Mouse (Mus musculus) limb, embryonic 15.5 days (tissue): ENCODE data around the gene Nap1l4. TPM values are rescaled to one million over a fixed set of nuclear protein-coding genes. Genes with fewer than 3 reads are reported as not detected.

Experiments
- ATAC-seq: fragments of 200-750 bp; cut with Nextera tagmentation; 2 replicates; pipeline ENCODE4 v1.8.0; 2017; ENCODE audit warnings: low read depth, moderate TSS enrichment; ENCODE audit not compliant: insufficient number of reproducible peaks, low FRiP score, low TSS enrichment
- H3K27ac ChIP-seq: fragments of 300-500 bp; sonication (generic); 2 replicates; pipeline ENCODE4 v1.5.1; 2015; ENCODE audit warnings: moderate library complexity, mild to moderate bottlenecking, inconsistent platforms
- H3K27me3 ChIP-seq: fragments of 300-500 bp; sonication (generic); 2 replicates; pipeline ENCODE4 v1.6.1; 2015; ENCODE audit warnings: inconsistent platforms
- H3K36me3 ChIP-seq: fragments of 300-500 bp; sonication (generic); 2 replicates; pipeline ENCODE4 v1.6.1; 2015; ENCODE audit warnings: inconsistent platforms
- H3K4me1 ChIP-seq: fragments of 300-500 bp; sonication (generic); 2 replicates; pipeline ENCODE4 v1.6.1; 2015; ENCODE audit warnings: inconsistent platforms
- H3K4me2 ChIP-seq: fragments of 300-500 bp; sonication (generic); 2 replicates; pipeline ENCODE4 v1.6.1; 2015; ENCODE audit warnings: mild to moderate bottlenecking, inconsistent platforms
- H3K4me3 ChIP-seq: fragments of 300-500 bp; sonication (generic); 2 replicates; pipeline ENCODE4 v1.5.1; 2015; ENCODE audit warnings: mild to moderate bottlenecking, inconsistent platforms
- H3K9ac ChIP-seq: fragments of 300-500 bp; sonication (generic); 2 replicates; pipeline ENCODE4 v1.6.1; 2015; ENCODE audit warnings: inconsistent platforms
- H3K9me3 ChIP-seq: fragments of 300-500 bp; sonication (generic); 2 replicates; pipeline ENCODE4 v1.6.1; 2016; ENCODE audit warnings: inconsistent platforms
- WGBS: fragments of 180-500 bp; shearing (Covaris S2); methylation state at CpG from one replicate; pipeline ENCODE4 v1.1.7; 2015; 5-methylcytosine and 5-hydroxymethylcytosine counted together
- polyA plus RNA-seq: library from polyadenylated mRNA; unstranded; fragments of >200 nt; fragmentation: Nextera tagmentation; extraction: Ambion mirVana; gene quantifications from 2 replicates; pipeline ENCODE4 v1.2.1, GENCODE M21; 2015

Gene Nap1l4
- 211 and 215 TPM in 2 replicates for polyA plus RNA-seq

- Histone ChIP-seq H3K4me1 (peaks cover 13% of the 10 kb centered on the region), H3K36me3 (no peaks in the 10 kb centered on the region; the same call in 1 of the 2 replicates), H3K27me3 (no peaks in the 10 kb centered on the region), H3K4me3 (peak within 1 kb of the TSS; percentile 98), H3K9me3 (no peaks in the 10 kb centered on the region), H3K9ac (peak within 1 kb of the TSS; percentile 81), H3K27ac (peak within 1 kb of the TSS; percentile 94), H3K4me2 (peak within 1 kb of the TSS; percentile 87)
- WGBS: under 1% methylated on average over 43 of the region's 43 CpGs
- ATAC-seq: peak; percentile 100
Observed at GRCm38 (mm10) chr7:143548976-143549457, at the start of gene Nap1l4. TSS of gene Nap1l4 (minus strand) at chr7:143549106.

- peaks cover 42% of the 10 kb centered on the region for H3K36me3 ChIP-seq
- no peak overlapping the region for H3K9ac ChIP-seq
- H3K9me3 ChIP-seq: no peaks in the 10 kb centered on the region
- WGBS: 41% methylated on average over 5 of the region's 5 CpGs
- H3K27me3 ChIP-seq: no peaks in the 10 kb centered on the region
- H3K4me3 ChIP-seq: no peak overlapping the region
- H3K27ac ChIP-seq: no peak overlapping the region
- H3K4me1 ChIP-seq: peaks cover 15% of the 10 kb centered on the region
- no peak for ATAC-seq
- H3K4me2 ChIP-seq: no peak overlapping the region
Observed at GRCm38 (mm10) chr7:143594865-143595264, 46.0 kb upstream of the Nap1l4 start.

- no peaks in the 10 kb centered on the region for H3K9me3 ChIP-seq
- no peak overlapping the region for H3K27ac ChIP-seq
- no peak for ATAC-seq
- H3K4me2 ChIP-seq: no peak overlapping the region
- H3K4me3 ChIP-seq: no peak overlapping the region
- no peaks in the 10 kb centered on the region for H3K27me3 ChIP-seq
- 76% methylated on average over 10 of the region's 10 CpGs for WGBS
- no peak overlapping the region for H3K9ac ChIP-seq
- H3K36me3 ChIP-seq: peaks cover 65% of the 10 kb centered on the region
- H3K4me1 ChIP-seq: peaks cover 6% of the 10 kb centered on the region; the same call in 1 of the 2 replicates
Observed at GRCm38 (mm10) chr7:143592255-143592654, 43.3 kb upstream of the Nap1l4 start.

GRCm38 (mm10) chr7:143588006-143588405 is 39.1 kb upstream of the Nap1l4 start:
- Histone ChIP-seq H3K4me2 (no peak overlapping the region), H3K9me3 (no peaks in the 10 kb centered on the region), H3K4me1 (no peaks in the 10 kb centered on the region), H3K27ac (no peak overlapping the region), H3K36me3 (peaks cover 94% of the 10 kb centered on the region), H3K9ac (no peak overlapping the region), H3K4me3 (no peak overlapping the region), H3K27me3 (no peaks in the 10 kb centered on the region)
- no peak for ATAC-seq
- 91% methylated on average over 4 of the region's 4 CpGs for WGBS

GRCm38 (mm10) chr7:143587586-143587985 is 38.7 kb upstream of the Nap1l4 start:
- H3K36me3 ChIP-seq: peaks cover 94% of the 10 kb centered on the region
- H3K27ac ChIP-seq: no peak overlapping the region
- no peak overlapping the region for H3K4me3 ChIP-seq
- 75% methylated on average over 5 of the region's 5 CpGs for WGBS
- H3K4me2 ChIP-seq: no peak overlapping the region
- H3K4me1 ChIP-seq: no peaks in the 10 kb centered on the region
- H3K27me3 ChIP-seq: no peaks in the 10 kb centered on the region
- no peak overlapping the region for H3K9ac ChIP-seq
- ATAC-seq: no peak
- no peaks in the 10 kb centered on the region for H3K9me3 ChIP-seq

GRCm38 (mm10) chr7:143583956-143584355 is 35.0 kb upstream of the Nap1l4 start:
- Histone ChIP-seq H3K9me3 (no peaks in the 10 kb centered on the region), H3K36me3 (peaks cover 94% of the 10 kb centered on the region), H3K4me1 (no peaks in the 10 kb centered on the region), H3K4me2 (no peak overlapping the region), H3K9ac (no peak overlapping the region), H3K4me3 (no peak overlapping the region), H3K27ac (no peak overlapping the region), H3K27me3 (no peaks in the 10 kb centered on the region)
- 37% methylated on average over 3 of the region's 3 CpGs for WGBS
- no peak for ATAC-seq

GRCm38 (mm10) chr7:143583025-143583424 is 34.1 kb upstream of the Nap1l4 start:
- H3K4me2 ChIP-seq: no peak overlapping the region
- no peaks in the 10 kb centered on the region for H3K9me3 ChIP-seq
- H3K27me3 ChIP-seq: no peaks in the 10 kb centered on the region
- peaks cover 94% of the 10 kb centered on the region for H3K36me3 ChIP-seq
- H3K27ac ChIP-seq: no peak overlapping the region
- no peaks in the 10 kb centered on the region for H3K4me1 ChIP-seq
- ATAC-seq: no peak
- no peak overlapping the region for H3K4me3 ChIP-seq
- H3K9ac ChIP-seq: no peak overlapping the region
- 89% methylated on average over 5 of the region's 5 CpGs for WGBS

GRCm38 (mm10) chr7:143575751-143576150 is 26.8 kb upstream of the Nap1l4 start:
- Histone ChIP-seq H3K36me3 (peaks cover 98% of the 10 kb centered on the region), H3K9me3 (no peaks in the 10 kb centered on the region), H3K27ac (no peak overlapping the region), H3K27me3 (no peaks in the 10 kb centered on the region), H3K4me2 (no peak overlapping the region), H3K9ac (no peak overlapping the region), H3K4me3 (no peak overlapping the region), H3K4me1 (no peaks in the 10 kb centered on the region)
- WGBS: 95% methylated on average over 11 of the region's 11 CpGs
- no peak for ATAC-seq

GRCm38 (mm10) chr7:143565648-143566039 is 16.7 kb upstream of the Nap1l4 start:
- Histone ChIP-seq H3K4me3 (no peak overlapping the region), H3K36me3 (peaks cover 98% of the 10 kb centered on the region), H3K27me3 (no peaks in the 10 kb centered on the region), H3K27ac (no peak overlapping the region), H3K4me1 (no peaks in the 10 kb centered on the region), H3K9me3 (no peaks in the 10 kb centered on the region), H3K4me2 (no peak overlapping the region), H3K9ac (no peak overlapping the region)
- no peak for ATAC-seq
- WGBS: 94% methylated on average over 3 of the region's 3 CpGs

GRCm38 (mm10) chr7:143565015-143565647 is 16.2 kb upstream of the Nap1l4 start:
- Histone ChIP-seq H3K36me3 (peaks cover 98% of the 10 kb centered on the region), H3K9me3 (no peaks in the 10 kb centered on the region), H3K4me1 (no peaks in the 10 kb centered on the region), H3K4me2 (no peak overlapping the region), H3K27ac (no peak overlapping the region), H3K4me3 (no peak overlapping the region), H3K9ac (no peak overlapping the region), H3K27me3 (no peaks in the 10 kb centered on the region)
- 93% methylated on average over 6 of the region's 6 CpGs for WGBS
- ATAC-seq: no peak

- H3K27me3 ChIP-seq: no peaks in the 10 kb centered on the region
- H3K4me3 ChIP-seq: no peak overlapping the region
- H3K27ac ChIP-seq: no peak overlapping the region
- H3K4me2 ChIP-seq: no peak overlapping the region
- WGBS: 88% methylated on average over 5 of the region's 5 CpGs
- H3K36me3 ChIP-seq: peaks cover 98% of the 10 kb centered on the region
- no peak overlapping the region for H3K9ac ChIP-seq
- no peaks in the 10 kb centered on the region for H3K9me3 ChIP-seq
- H3K4me1 ChIP-seq: no peaks in the 10 kb centered on the region
- no peak for ATAC-seq
Observed at GRCm38 (mm10) chr7:143563787-143564186, 14.9 kb upstream of the Nap1l4 start.

GRCm38 (mm10) chr7:143557616-143558015 is 8.7 kb upstream of the Nap1l4 start:
- Histone ChIP-seq H3K27ac (no peak overlapping the region), H3K4me2 (no peak overlapping the region), H3K36me3 (peaks cover 79% of the 10 kb centered on the region), H3K9me3 (no peaks in the 10 kb centered on the region), H3K9ac (no peak overlapping the region), H3K4me1 (no peaks in the 10 kb centered on the region), H3K27me3 (no peaks in the 10 kb centered on the region), H3K4me3 (no peak overlapping the region)
- ATAC-seq: no peak
- WGBS: 91% methylated on average over 7 of the region's 7 CpGs
